Mouse (Mus musculus): Measurements from ENCODE around the gene Olfr796.

DNA sequence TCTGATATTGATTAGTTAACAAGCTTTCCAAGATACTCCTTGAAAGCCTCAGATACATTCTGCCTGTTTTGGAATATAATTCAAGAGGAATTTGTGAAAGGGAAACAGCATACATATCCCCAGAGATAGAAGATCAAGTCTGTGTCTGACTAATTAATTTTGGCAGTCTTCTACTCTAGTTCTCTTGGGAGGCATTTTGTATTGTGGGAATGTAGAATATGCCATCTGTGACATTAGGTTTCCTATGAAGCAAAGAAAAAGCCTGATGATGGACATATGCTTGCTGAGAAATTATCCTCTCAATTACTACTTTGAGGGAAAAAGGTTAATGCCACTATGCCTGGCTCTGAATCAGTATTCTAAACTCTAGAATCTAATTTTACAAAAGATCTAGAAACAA lies 10.9 kb upstream of the Olfr796 start:
- TF ChIP-seq CTCF (IDR thresholded peaks at IDR 0.05) (no peak), EP300 (IDR thresholded peaks at IDR 0.05) (no peak)

All from lung, postnatal 0 days (tissue).